Mouse (Mus musculus): ENCODE data around the gene Pde6g. TPM values are rescaled to one million over a fixed set of nuclear protein-coding genes. Genes with fewer than 3 reads are reported as not detected.

Pde6g gene
- polyA plus RNA-seq, 1 experiment: 1.5 TPM

DNA sequence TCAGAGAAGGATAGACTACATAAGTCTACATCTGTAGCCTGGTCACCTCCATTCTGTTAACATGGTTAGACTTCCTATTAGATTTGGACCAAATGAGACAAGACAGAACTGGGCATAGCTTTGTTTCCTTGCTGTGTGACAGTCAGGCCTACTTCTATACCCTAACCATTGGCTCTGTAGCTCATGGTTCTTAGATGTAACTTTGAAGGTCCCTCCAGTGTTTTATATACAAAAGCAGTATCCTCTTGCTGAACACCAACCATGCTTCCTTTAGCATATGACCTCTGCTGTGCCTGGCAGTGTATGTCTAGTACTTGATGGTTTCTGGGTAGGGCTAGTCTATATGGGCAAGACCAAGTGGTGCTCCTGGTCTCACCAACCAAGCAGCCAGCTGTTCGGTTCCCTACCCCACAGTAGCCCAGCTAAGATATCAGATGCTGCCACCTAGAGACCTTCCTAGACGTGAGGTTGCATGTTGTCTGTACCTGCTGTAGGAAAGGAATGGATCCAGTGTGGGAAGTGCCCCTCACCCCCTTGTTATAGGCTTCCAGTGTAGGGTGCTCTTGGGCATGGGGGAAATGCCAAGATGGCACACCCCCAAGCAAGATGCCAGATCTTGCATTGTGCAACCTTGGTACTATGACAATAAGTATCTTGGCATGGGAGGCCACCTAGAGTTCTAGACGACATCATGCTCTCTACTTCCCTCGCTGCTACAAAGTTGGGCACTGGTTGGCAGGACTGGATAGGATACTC lies 37.2 kb upstream of the Pde6g start:
- TF ChIP-seq POLR2A (IDR thresholded peaks at IDR 0.05; ENCODE audit: control insufficient read depth, low read depth, low read length) (no peak), CTCF (IDR thresholded peaks at IDR 0.05; ENCODE audit: control insufficient read depth, insufficient read depth, insufficient replicate concordance, low read depth, low read length) (no peak)
- H3K27me3 ChIP-seq (ENCODE audit: control insufficient read depth, insufficient read depth, low read length): no peaks in the 10 kb centered on the region
- H3K27ac ChIP-seq (ENCODE audit: control insufficient read depth, insufficient read depth, low read depth, low read length): no peak overlapping the region
- no peak overlapping the region for H3K4me3 ChIP-seq (ENCODE audit: control insufficient read depth, low read depth, low read length)
- H3K4me1 ChIP-seq (ENCODE audit: control insufficient read depth, insufficient read depth, low read length): peaks cover 12% of the 10 kb centered on the region
- no peaks in the 10 kb centered on the region; the same call in 1 of the 2 replicates for H3K36me3 ChIP-seq (ENCODE audit: control insufficient read depth, insufficient read depth, low read length)

- TF ChIP-seq POLR2A (IDR thresholded peaks at IDR 0.05; ENCODE audit: control insufficient read depth, low read depth, low read length): no peak
- TF ChIP-seq CTCF (IDR thresholded peaks at IDR 0.05; ENCODE audit: control insufficient read depth, insufficient read depth, insufficient replicate concordance, low read depth, low read length): peak; percentile 76
- Histone ChIP-seq H3K4me3 (ENCODE audit: control insufficient read depth, low read depth, low read length) (no peak overlapping the region), H3K27ac (ENCODE audit: control insufficient read depth, insufficient read depth, low read depth, low read length) (no peak overlapping the region), H3K4me1 (ENCODE audit: control insufficient read depth, insufficient read depth, low read length) (peaks cover 16% of the 10 kb centered on the region), H3K36me3 (ENCODE audit: control insufficient read depth, insufficient read depth, low read length) (no peaks in the 10 kb centered on the region; the same call in 1 of the 2 replicates), H3K27me3 (ENCODE audit: control insufficient read depth, insufficient read depth, low read length) (no peaks in the 10 kb centered on the region)
Observed at GRCm38 (mm10) chr11:120489054-120489761, 35.9 kb upstream of the Pde6g start.

GRCm38 (mm10) chr11:120488516-120488915 lies 35.2 kb upstream of the Pde6g start:
- no peaks in the 10 kb centered on the region; the same call in 1 of the 2 replicates for H3K36me3 ChIP-seq (ENCODE audit: control insufficient read depth, insufficient read depth, low read length)
- TF ChIP-seq POLR2A (IDR thresholded peaks at IDR 0.05; ENCODE audit: control insufficient read depth, low read depth, low read length) (no peak), CTCF (IDR thresholded peaks at IDR 0.05; ENCODE audit: control insufficient read depth, insufficient read depth, insufficient replicate concordance, low read depth, low read length) (no peak)
- H3K4me1 ChIP-seq (ENCODE audit: control insufficient read depth, insufficient read depth, low read length): peaks cover 22% of the 10 kb centered on the region
- H3K4me3 ChIP-seq (ENCODE audit: control insufficient read depth, low read depth, low read length): no peak overlapping the region
- H3K27ac ChIP-seq (ENCODE audit: control insufficient read depth, insufficient read depth, low read depth, low read length): no peak overlapping the region
- H3K27me3 ChIP-seq (ENCODE audit: control insufficient read depth, insufficient read depth, low read length): no peaks in the 10 kb centered on the region

DNA sequence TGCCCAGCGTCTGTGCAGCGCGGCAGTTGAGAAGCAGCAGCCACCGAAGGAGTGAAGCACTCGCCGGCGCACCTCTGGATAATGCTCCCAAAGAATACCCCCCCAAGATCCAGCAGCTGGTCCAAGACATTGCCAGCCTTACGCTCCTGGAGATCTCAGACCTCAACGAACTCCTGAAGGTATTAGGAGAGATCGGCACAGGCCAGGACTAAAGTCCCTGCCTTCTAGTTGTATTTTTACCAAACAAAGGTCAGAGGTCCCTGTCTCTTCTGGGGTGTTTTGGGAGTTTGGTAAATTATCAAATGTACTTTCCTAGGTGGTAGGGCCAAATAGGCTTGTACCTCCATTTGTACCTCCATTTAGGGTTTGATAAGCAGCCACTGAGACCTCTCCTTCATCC lies 32.0 kb upstream of the Pde6g start:
- peaks cover 11% of the 10 kb centered on the region for H3K4me1 ChIP-seq (ENCODE audit: control insufficient read depth, insufficient read depth, low read length)
- TF ChIP-seq CTCF (IDR thresholded peaks at IDR 0.05; ENCODE audit: control insufficient read depth, insufficient read depth, insufficient replicate concordance, low read depth, low read length) (no peak), POLR2A (IDR thresholded peaks at IDR 0.05; ENCODE audit: control insufficient read depth, low read depth, low read length) (no peak)
- H3K36me3 ChIP-seq (ENCODE audit: control insufficient read depth, insufficient read depth, low read length): peaks cover 2% of the 10 kb centered on the region
- H3K4me3 ChIP-seq (ENCODE audit: control insufficient read depth, low read depth, low read length): peak overlapping the region; percentile 92
- no peak overlapping the region for H3K27ac ChIP-seq (ENCODE audit: control insufficient read depth, insufficient read depth, low read depth, low read length)
- no peaks in the 10 kb centered on the region for H3K27me3 ChIP-seq (ENCODE audit: control insufficient read depth, insufficient read depth, low read length)

GRCm38 (mm10) chr11:120484265-120484981 lies 31.1 kb upstream of the Pde6g start, which contains the start of gene Mrpl12:
Gene Mrpl12 (plus strand): TSS chr11:120484613.
- TF ChIP-seq CTCF (IDR thresholded peaks at IDR 0.05; ENCODE audit: control insufficient read depth, insufficient read depth, insufficient replicate concordance, low read depth, low read length) (no peak), POLR2A (IDR thresholded peaks at IDR 0.05; ENCODE audit: control insufficient read depth, low read depth, low read length) (peak; percentile 79)
- Histone ChIP-seq H3K36me3 (ENCODE audit: control insufficient read depth, insufficient read depth, low read length) (peaks cover 2% of the 10 kb centered on the region), H3K27ac (ENCODE audit: control insufficient read depth, insufficient read depth, low read depth, low read length) (peak within 1 kb of the TSS; percentile 79), H3K4me1 (ENCODE audit: control insufficient read depth, insufficient read depth, low read length) (peaks cover 11% of the 10 kb centered on the region), H3K27me3 (ENCODE audit: control insufficient read depth, insufficient read depth, low read length) (no peaks in the 10 kb centered on the region), H3K4me3 (ENCODE audit: control insufficient read depth, low read depth, low read length) (peak within 1 kb of the TSS; percentile 92)

GRCm38 (mm10) chr11:120483448-120483934 lies 30.2 kb upstream of the Pde6g start:
- Histone ChIP-seq H3K27ac (ENCODE audit: control insufficient read depth, insufficient read depth, low read depth, low read length) (no peak overlapping the region), H3K36me3 (ENCODE audit: control insufficient read depth, insufficient read depth, low read length) (peaks cover 2% of the 10 kb centered on the region), H3K27me3 (ENCODE audit: control insufficient read depth, insufficient read depth, low read length) (no peaks in the 10 kb centered on the region), H3K4me3 (ENCODE audit: control insufficient read depth, low read depth, low read length) (0 out of 2 replicates have a peak overlapping the region, but pooled peaks have one; percentile 92), H3K4me1 (ENCODE audit: control insufficient read depth, insufficient read depth, low read length) (peaks cover 11% of the 10 kb centered on the region)
- TF ChIP-seq CTCF (IDR thresholded peaks at IDR 0.05; ENCODE audit: control insufficient read depth, insufficient read depth, insufficient replicate concordance, low read depth, low read length) (no peak), POLR2A (IDR thresholded peaks at IDR 0.05; ENCODE audit: control insufficient read depth, low read depth, low read length) (no peak)

Measured in testis, adult 2 months (tissue).